In genomic region chr8:91263939-91264338, GRCm38 (mm10) we compare ENCODE assay signal across 27 mouse cellular contexts.
"Had no signal": no experiment of that assay in that cellular context is flagged by ENCODE, and none has a peak within 500 bp of the region (broad histone marks: within the 10 kb centered on the region; RNA-seq: fewer than 3 reads in every experiment).

No protein-coding gene starts in this region.

- H3K27me3 ChIP-seq: heart, embryonic 12.5 days; hindbrain, embryonic 12.5 days; intestine, embryonic 15.5 days; limb, embryonic 12.5 days; liver, embryonic 13.5 days had no signal

- H3K4me3 ChIP-seq: heart, adult 2 months; heart, embryonic 10.5 days; heart, embryonic 12.5 days; hindbrain, embryonic 10.5 days; hindbrain, embryonic 12.5 days; intestine, embryonic 15.5 days; layer of hippocampus, adult 2 months; left cerebral cortex, adult 2 months; limb, embryonic 10.5 days; limb, embryonic 12.5 days; liver, embryonic 13.5 days had no signal

- DNase-seq: gastrocnemius, postnatal 14 days; gastrocnemius, postnatal 36 days; heart, adult 11 months; heart, adult 2 months; heart, postnatal 10 days; heart, postnatal 4 days; kidney, adult 18-20 months; kidney, adult 8-10 months; kidney, postnatal 10 days; kidney, postnatal 25 days; kidney, postnatal 4 days; liver; liver, embryonic 13.5 days had no signal

- H3K27ac ChIP-seq: heart, adult 2 months; heart, embryonic 10.5 days; hindbrain, embryonic 10.5 days; hindbrain, embryonic 12.5 days; hindbrain, embryonic 14.5 days; intestine, embryonic 15.5 days; layer of hippocampus, adult 2 months; left cerebral cortex, adult 2 months; limb, embryonic 10.5 days; limb, embryonic 12.5 days; liver, embryonic 13.5 days had no signal

- ATAC-seq: hindbrain, embryonic 16.5 days; inflammation-experienced regulatory T-cells, adult 6 months; intestine, embryonic 15.5 days; intestine, postnatal 0 days had no signal

- H3K4me1 ChIP-seq: heart, embryonic 10.5 days; hindbrain, embryonic 10.5 days; hindbrain, embryonic 12.5 days; intestine, embryonic 15.5 days; limb, embryonic 10.5 days; limb, embryonic 12.5 days; liver, embryonic 13.5 days had no signal

- H3K9me3 ChIP-seq: heart, embryonic 10.5 days; heart, embryonic 12.5 days; hindbrain, embryonic 10.5 days; hindbrain, embryonic 12.5 days; intestine, embryonic 15.5 days; limb, embryonic 10.5 days; limb, embryonic 12.5 days; liver, embryonic 13.5 days had no signal

- H3K9ac ChIP-seq: heart, embryonic 12.5 days; hindbrain, embryonic 12.5 days; hindbrain, embryonic 14.5 days; intestine, embryonic 15.5 days; limb, embryonic 12.5 days; liver, embryonic 13.5 days had no signal

- H3K36me3 ChIP-seq: intestine, embryonic 15.5 days; liver, embryonic 13.5 days had no signal

- H3K4me2 ChIP-seq: heart, embryonic 12.5 days; hindbrain, embryonic 12.5 days; hindbrain, embryonic 14.5 days; intestine, embryonic 15.5 days; limb, embryonic 12.5 days; liver, embryonic 11.5 days; liver, embryonic 13.5 days had no signal
